Mouse (Mus musculus) spleen, postnatal 36 days (tissue): Measurements from ENCODE around the gene Smc6.

Experiments used
- DNase-seq, 2 experiments: peaks; one replicate each; pipeline ENCODE4 v3.0.0; 2022; ENCODE audit warnings: low spot score in 2 of 2, mixed read lengths in 1 of 2

Gene Smc6

DNA sequence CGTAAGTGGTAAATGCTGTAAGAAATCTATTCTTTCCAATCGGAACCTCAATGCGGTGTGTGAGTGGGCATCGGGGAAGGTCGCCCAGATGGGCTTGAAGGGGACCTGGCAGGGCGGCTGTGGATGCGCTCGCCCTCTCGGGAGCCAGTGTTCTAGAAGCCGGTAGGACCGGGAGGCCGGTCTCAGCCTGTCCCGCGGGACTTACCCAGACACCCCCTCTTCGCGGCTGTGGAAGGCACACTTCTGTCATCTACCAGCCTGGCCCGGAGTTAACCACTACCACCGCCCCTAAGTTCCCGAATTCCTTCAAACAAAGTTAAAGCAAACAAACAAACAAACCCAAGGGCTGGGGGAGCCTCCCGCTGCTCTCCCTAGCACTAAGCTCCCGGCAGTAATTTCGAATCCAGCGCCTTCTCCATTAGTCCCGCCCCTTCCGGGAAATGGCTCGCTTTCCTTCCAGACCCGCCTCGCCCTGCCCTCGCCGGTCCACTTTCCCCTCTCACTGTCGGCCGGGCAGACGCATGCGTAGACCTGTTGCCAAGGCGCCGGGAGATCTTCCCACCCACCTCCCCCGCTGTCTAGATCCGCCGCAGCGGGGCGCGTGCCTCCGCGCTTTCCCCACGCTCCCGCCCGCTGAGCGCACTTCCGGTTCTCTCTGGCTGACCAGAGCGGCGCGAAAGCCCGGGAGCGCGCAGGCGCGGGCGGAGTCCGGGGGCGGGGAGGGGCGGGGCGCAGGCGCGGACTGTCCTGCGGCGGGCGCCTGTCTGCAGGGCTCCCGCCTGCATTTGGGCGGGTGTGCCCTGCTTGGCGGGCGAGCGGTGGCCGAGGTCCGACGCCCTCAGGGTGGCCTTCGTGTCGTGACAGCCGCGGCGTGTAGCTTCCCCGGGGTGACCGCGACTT, at the start of gene Smc6, which contains the start of gene Gen1:
Gene Smc6, plus strand, starts transcription at position 505 of the 900 bp plus-strand sequence.
Gene Gen1, minus strand, starts transcription at position 420 of the 900 bp plus-strand sequence.
- peak; percentile 97 for DNase-seq

- no peak for DNase-seq
These were observed 49.2 kb upstream of the Smc6 start for GRCm38 (mm10) chr12:11216454-11216853.

DNA sequence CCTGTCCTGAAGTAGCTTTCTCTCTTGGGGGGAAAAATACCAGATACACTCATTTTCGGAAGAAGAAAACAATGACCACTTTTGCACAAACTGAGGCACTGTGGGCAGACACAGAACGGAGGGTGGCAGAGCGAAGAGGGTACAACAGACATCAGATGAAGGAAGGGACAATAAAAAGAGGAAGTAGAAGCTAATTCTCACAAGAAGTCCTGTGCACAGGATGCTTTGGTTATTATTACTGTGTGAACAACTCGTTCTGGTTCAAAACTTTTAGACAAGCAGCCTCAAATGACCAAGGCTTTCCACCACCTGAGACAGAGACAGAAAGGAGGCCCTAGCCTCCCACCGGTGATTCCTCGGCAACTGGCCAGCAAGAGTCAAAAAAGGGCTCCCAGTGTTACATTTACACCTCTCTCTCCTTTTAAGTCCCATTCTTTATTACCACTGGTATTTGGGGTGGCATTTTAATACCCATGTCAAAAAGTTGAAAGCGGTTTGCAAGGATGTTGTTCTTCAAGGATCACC, 47.9 kb upstream of the Smc6 start:
- peak; percentile 79 to 80 for DNase-seq

DNA sequence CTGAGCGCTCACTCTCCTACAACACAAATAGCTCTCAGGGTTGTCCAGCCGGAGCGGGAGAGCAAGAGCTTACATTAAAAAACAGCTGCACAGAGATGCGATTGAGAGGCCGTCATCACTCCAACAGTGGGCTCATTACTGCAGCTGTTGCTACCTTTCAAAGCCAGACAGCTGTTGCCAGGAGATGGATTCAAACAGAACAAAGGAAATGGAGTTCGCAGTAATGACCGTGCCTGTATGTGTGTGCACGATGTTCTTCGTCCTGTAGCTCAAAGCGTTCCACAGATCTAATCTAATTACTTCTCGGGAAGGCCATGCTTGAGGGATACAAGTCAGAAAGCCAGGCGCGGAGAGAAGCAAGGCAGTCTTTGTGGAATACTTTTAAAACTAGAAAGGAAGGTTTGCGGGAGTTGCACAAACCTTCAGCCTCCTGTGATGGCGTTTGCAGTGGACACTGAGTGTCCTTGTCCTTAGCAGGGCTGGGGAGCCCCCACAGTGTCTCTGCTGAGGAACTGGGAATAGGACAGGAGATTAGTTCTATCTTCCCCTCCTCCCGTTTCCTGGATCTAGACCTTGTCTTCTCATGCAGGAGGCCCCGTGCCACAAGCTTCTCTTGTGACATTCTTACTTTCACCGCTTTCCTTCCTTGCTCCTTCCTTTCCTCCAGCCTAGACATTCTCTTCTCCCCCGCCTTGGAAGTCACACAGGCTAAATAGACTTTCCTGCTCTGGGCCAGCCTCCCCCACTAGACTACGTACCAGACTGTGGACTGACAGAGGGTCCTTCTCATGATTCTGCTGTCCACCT, 44.0 kb upstream of the Smc6 start:
- DNase-seq: no peak

DNA sequence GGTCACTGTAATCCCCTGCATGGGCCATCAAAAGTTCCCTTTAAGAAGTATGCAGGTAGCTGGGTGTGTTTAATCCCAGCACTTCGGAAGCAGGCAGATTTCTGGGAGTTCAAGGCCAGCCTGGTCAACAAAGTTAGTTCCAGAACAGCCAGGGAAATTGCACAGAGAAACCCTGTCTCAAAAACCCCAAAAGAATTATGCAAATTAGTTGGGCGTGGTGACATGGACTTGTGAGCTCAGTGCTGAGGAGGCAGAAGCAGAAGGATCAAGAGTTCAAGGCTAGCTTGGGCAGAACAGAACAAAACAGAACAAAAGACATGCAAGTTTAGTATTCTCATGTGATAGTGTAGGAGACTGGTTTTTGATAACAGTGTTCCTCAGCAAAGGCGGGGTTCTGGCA, 43.1 kb upstream of the Smc6 start:
- peak; percentile 31 to 45 for DNase-seq

DNA sequence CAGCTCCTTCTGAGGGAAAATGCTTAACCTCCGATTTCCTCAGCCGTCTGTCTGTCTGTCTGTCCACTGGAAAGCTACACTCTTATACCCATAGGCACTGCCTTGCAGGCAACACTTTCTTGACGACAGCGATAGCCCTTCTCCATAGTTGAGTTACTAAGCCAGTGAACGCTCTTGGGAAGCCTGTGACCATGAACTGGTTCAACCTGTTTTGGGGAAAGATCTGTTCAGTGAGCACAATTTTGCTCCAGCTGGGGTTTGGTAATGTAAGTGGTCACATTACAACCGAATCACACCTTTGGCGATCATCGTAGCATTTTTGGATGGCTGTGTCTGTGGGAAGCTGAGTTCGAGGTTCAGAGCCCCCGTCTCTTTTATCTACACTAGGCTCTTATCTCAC, 42.6 kb upstream of the Smc6 start:
- DNase-seq: no peak

DNA sequence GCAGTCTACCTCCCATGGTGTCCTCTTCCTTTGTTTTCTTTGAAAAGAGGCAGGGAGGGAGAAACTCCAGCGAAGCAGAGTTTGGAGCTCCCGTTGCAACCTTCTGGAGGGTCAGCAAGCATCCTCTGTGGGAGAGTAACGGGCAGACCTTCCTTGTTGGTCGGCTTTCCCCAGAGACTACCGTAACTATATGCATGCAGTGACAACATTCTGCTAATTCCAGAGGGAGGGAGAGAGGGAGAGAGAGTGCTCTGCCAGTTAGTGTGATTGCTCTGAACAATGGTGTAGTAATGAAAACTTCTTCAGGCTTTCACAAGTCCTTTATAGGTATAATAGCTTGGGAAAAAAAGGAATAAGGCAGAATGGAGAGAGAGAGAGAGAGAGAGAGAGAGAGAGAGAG, 41.0 kb upstream of the Smc6 start:
- DNase-seq: no peak

DNA sequence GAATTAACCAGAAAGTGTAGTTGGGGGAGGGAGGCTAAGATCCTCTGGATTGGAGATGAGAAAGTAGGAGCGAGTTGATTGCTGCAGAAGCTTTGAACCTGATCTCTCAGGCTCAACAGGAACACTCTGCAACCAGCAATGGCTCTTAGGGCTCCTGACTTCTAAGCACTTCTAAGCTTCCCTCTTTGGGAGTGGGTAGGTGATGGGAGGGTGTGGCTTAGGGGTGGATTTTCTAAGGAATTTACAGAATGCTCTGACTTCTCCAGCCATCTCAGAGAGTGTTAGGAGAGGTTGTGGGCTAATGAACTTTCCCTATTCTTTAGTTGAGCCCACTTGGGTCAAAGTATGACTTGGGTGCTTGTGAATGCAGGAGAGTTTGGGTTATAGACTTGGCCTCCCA, 39.6 kb upstream of the Smc6 start:
- no peak for DNase-seq

- DNase-seq: no peak
These were observed 39.0 kb upstream of the Smc6 start for GRCm38 (mm10) chr12:11226529-11227268.

- peak; percentile 31 to 46 for DNase-seq
These were observed 35.4 kb upstream of the Smc6 start for GRCm38 (mm10) chr12:11230267-11230666.

DNA sequence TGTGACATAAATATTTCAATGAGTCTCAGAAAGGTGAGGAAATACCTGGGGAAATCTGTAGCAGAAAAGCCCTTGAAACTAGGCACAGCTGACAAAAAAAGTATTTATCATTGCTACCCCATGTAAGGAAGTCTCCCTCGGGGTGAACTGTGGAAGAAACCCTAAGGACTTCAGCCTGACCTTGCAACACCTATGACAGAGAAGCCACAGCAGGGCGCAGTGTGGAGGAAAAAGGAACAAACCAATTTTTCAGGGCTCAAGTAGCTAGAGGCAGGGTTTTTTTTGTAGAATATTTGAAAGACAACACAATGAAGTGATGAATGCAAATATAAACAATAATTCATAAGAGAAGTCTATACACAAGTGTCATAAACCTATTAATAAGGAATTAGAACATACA, 29.7 kb upstream of the Smc6 start:
- no peak for DNase-seq

GRCm38 (mm10) chr12:11247460-11247859, 18.2 kb upstream of the Smc6 start:
- no peak for DNase-seq

DNA sequence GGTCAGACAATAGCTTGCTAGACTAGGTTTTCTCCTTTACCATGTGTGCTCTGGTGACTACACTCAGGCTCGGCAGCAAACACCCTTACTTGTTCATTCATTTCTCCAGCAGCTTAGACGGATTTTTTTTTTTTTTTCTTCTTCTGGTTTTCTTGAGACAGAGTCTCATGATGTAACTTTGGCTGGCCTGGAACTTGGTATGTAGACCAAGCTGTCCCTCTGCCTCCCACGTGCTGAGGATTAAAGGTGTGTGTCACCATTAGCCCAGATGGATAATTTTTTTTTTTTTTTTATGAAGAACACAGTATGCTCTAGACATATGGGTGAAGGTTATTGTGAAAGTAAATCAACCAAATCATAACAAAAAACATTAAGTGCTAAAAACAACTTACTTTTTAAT, 15.4 kb upstream of the Smc6 start:
- DNase-seq: no peak

- DNase-seq: peak in 1 of 2 experiments; percentile 12
These were observed 791 bp upstream of the Smc6 start for GRCm38 (mm10) chr12:11264895-11265294.

GRCm38 (mm10) chr12:11266282-11266985, 748 bp downstream of the Smc6 start:
- DNase-seq: no peak

DNA sequence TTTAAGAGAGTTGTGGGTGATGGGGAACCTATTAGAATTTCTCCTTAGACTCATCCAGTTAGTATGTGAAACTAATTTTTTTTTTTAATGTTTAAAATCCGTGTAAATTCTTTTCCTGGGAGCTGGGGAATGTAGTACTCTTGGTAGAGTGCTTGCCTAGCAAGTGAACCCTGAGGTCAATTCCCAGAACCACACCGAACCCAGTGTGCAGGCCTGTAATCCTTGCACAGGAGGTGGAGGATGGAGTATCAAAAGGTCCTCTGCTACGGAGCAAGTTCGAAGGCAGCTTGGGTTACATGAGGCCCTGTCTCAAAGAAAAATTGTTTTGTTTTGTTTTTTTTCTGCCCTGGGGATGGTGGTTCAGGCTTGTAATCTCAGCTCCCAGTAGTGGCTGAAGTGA, 1.3 kb downstream of the Smc6 start:
- no peak for DNase-seq

DNA sequence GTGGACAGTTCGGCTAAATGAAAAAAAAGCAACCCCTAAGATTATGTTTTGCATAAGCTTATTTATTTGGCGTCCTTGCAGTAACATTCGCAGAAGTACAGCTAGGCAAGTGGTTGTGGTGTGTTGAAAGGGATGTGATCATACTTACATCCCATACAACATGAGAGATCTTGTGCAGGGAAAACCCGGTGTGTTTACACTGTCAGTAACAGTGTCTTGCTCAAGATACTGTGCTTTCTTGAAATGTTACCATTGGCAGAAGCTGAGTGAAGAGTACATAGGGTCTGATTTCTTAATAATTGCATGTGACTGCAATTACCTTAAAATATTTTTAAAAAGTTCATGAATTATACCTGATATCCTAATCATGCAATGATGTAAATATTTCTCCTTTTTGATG, 6.9 kb downstream of the Smc6 start:
- DNase-seq: no peak

DNA sequence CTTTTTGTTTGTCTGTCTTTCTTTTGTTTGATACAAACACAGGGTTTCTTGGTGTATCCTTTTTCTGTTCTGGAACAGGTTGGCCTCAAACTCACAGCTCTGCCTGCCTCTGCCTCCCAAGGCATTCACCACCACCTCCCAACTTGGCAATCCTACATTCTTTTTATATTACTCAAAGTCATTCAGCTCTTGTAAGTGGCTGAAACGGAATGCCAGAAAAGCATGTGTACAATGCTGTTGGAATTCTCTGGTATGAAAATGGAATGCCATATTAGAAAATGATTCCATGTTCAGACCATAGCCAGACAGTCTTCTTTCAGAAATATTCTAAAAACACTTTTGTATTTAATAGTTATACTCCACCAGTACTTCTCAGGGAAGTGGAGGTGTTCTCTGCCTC, 7.5 kb downstream of the Smc6 start:
- no peak for DNase-seq

DNA sequence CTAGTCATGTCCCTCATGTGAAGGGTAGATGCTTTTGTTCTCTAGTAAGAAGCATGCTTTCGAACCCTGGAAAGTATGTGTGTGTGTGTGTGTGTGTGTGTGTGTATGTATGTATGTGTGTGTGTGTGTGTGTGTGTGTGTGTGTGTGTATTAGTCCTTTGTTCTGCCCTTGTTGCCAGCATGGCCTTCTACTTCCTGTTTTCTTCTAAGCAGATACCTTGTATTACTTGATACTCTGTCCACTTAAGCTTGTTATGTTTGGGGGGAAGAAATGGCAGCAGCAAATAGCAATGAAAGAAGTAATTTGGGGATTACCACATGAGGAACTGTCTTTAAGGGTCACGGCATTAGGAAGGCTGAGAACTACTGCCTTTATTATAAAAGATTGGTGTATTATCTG, 10.9 kb downstream of the Smc6 start:
- DNase-seq: peak; percentile 22 to 38

GRCm38 (mm10) chr12:11277207-11277606, 11.5 kb downstream of the Smc6 start:
- DNase-seq: peak; percentile 39 to 56

DNA sequence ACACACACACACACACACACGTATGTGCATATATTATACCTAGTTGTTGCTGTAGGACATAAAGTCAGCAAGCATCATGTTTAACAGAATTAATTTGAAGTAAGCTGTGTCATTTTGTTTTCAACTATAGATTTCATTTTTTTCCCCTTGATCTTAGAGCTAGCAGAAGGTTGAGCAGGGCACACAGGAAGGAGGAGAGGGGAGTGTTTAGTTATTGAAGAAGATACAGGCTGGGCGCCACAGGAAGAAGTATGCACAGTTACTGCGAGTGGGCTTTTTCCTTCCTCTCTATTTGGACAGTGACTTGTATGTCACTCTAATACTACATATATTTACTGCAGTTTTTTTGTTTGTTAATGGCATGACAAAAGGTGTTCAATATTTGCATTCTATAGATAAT, 14.2 kb downstream of the Smc6 start:
- no peak for DNase-seq
